Mouse (Mus musculus) embryonic facial prominence, embryonic 10.5 days (tissue): ENCODE data around the gene Ifi213. TPM values are rescaled to one million over a fixed set of nuclear protein-coding genes. Genes with fewer than 3 reads are reported as not detected.
"Not testable (repeated sequence)": the region's sequence is repeated elsewhere in the genome, so short reads cannot be mapped to it uniquely, and the experiment has no call there.

Experiments
- DNase-seq: peaks from one replicate; pipeline ENCODE4 v3.0.0-alpha.2; 2017; ENCODE audit warnings: low spot score
- H3K27ac ChIP-seq: fragments of 300-500 bp; sonication (generic); replicated peaks from 2 replicates; pipeline ENCODE4 v1.5.1; 2016; ENCODE audit warnings: mild to moderate bottlenecking
- H3K27me3 ChIP-seq: fragments of 300-500 bp; sonication (generic); replicated peaks from 2 replicates; pipeline ENCODE4 v1.6.1; 2016; ENCODE audit warnings: low read depth, mild to moderate bottlenecking; ENCODE audit not compliant: poor library complexity, severe bottlenecking
- H3K36me3 ChIP-seq: fragments of 300-500 bp; sonication (generic); replicated peaks from 2 replicates; pipeline ENCODE4 v1.6.1; 2016; ENCODE audit warnings: mild to moderate bottlenecking, moderate library complexity
- H3K4me1 ChIP-seq: fragments of 300-500 bp; sonication (generic); 2 replicates; pipeline ENCODE4 v1.6.1; 2016
- H3K4me3 ChIP-seq: fragments of 300-500 bp; sonication (generic); 2 replicates; pipeline ENCODE4 v1.5.1; 2016; ENCODE audit warnings: mild to moderate bottlenecking, moderate library complexity
- H3K9me3 ChIP-seq: fragments of 300-500 bp; sonication (generic); 2 replicates; pipeline ENCODE4 v1.6.1; 2016; ENCODE audit warnings: mild to moderate bottlenecking
- WGBS: fragments of 180-500 bp; shearing (Covaris S2); methylation state at CpG from one replicate; pipeline ENCODE4 v1.1.7; 2016; 5-methylcytosine and 5-hydroxymethylcytosine counted together
- polyA plus RNA-seq: library from polyadenylated mRNA; unstranded; fragments of >200 nt; fragmentation: Nextera tagmentation; extraction: Ambion mirVana; gene quantifications from 2 replicates; pipeline ENCODE4 v1.2.1, GENCODE M21; 2016

Ifi213 gene
- polyA plus RNA-seq, result not detected in 2 replicates

GRCm38 (mm10) chr1:173598838-173599494, at the start of gene Ifi213:
Gene Ifi213, minus strand, starts transcription at chr1:173599274.
- not testable (repeated sequence) for H3K27ac ChIP-seq, H3K4me1 ChIP-seq, H3K36me3 ChIP-seq, H3K9me3 ChIP-seq, H3K4me3 ChIP-seq, DNase-seq, H3K27me3 ChIP-seq
- 78% methylated on average over 3 of the region's 3 CpGs for WGBS

- Histone ChIP-seq H3K9me3 (no peaks in the 10 kb centered on the region), H3K27ac (no peak overlapping the region), H3K4me1 (no peaks in the 10 kb centered on the region), H3K36me3 (no peaks in the 10 kb centered on the region), H3K4me3 (no peak overlapping the region), H3K27me3 (no peaks in the 10 kb centered on the region)
- DNase-seq, result no peak
- 84% methylated on average over 2 of the region's 2 CpGs for WGBS
Measured at GRCm38 (mm10) chr1:173645393-173645792, 46.3 kb upstream of the Ifi213 start.

- WGBS, result 89% methylated on average over 5 of the region's 5 CpGs
- no peak overlapping the region for H3K27ac ChIP-seq
- no peak for DNase-seq
- no peaks in the 10 kb centered on the region for H3K27me3 ChIP-seq
- H3K4me3 ChIP-seq, result no peak overlapping the region
- H3K36me3 ChIP-seq, result no peaks in the 10 kb centered on the region
- H3K9me3 ChIP-seq, result no peaks in the 10 kb centered on the region
- no peaks in the 10 kb centered on the region for H3K4me1 ChIP-seq
Measured at GRCm38 (mm10) chr1:173633969-173634645, 35.0 kb upstream of the Ifi213 start.

- not testable (repeated sequence) for H3K4me1 ChIP-seq, H3K9me3 ChIP-seq, DNase-seq, H3K4me3 ChIP-seq, H3K27ac ChIP-seq, H3K36me3 ChIP-seq, H3K27me3 ChIP-seq
- 80% methylated on average over 2 of the region's 2 CpGs for WGBS
Measured at GRCm38 (mm10) chr1:173630622-173631021, 31.5 kb upstream of the Ifi213 start, which contains the start of gene Ifi209. Gene Ifi209, plus strand, starts transcription at chr1:173630917.

- DNase-seq, result no peak
Measured at GRCm38 (mm10) chr1:173626686-173627085, 27.6 kb upstream of the Ifi213 start.

GRCm38 (mm10) chr1:173624052-173624451, 25.0 kb upstream of the Ifi213 start:
- no peak for DNase-seq
- WGBS, result 92% methylated on average over 2 of the region's 2 CpGs
- Histone ChIP-seq H3K4me1 (no peaks in the 10 kb centered on the region), H3K27ac (no peak overlapping the region), H3K36me3 (no peaks in the 10 kb centered on the region), H3K4me3 (no peak overlapping the region), H3K27me3 (no peaks in the 10 kb centered on the region), H3K9me3 (no peaks in the 10 kb centered on the region)

More at GRCm38 (mm10) chr1:173626686-173627085, 27.6 kb upstream of the Ifi213 start:
- Histone ChIP-seq H3K9me3 (no peaks in the 10 kb centered on the region), H3K4me3 (no peak overlapping the region), H3K27ac (no peak overlapping the region), H3K27me3 (no peaks in the 10 kb centered on the region), H3K36me3 (no peaks in the 10 kb centered on the region), H3K4me1 (no peaks in the 10 kb centered on the region)
- 78% methylated on average over 2 of the region's 2 CpGs for WGBS

- H3K9me3 ChIP-seq, H3K4me3 ChIP-seq, H3K36me3 ChIP-seq, H3K27ac ChIP-seq, DNase-seq, H3K4me1 ChIP-seq, H3K27me3 ChIP-seq: not testable (repeated sequence)
- WGBS, result 77% methylated on average over 2 of the region's 2 CpGs
Measured at GRCm38 (mm10) chr1:173622216-173622615, 23.1 kb upstream of the Ifi213 start.

GRCm38 (mm10) chr1:173610291-173610690, 11.2 kb upstream of the Ifi213 start:
- DNase-seq, H3K4me3 ChIP-seq, H3K36me3 ChIP-seq, H3K9me3 ChIP-seq, H3K27ac ChIP-seq, H3K27me3 ChIP-seq, H3K4me1 ChIP-seq: not testable (repeated sequence)
- WGBS, result 82% methylated on average over 3 of the region's 3 CpGs

GRCm38 (mm10) chr1:173589698-173590097, 9.4 kb downstream of the Ifi213 start:
- not testable (repeated sequence) for H3K36me3 ChIP-seq, H3K27ac ChIP-seq, H3K4me1 ChIP-seq, H3K9me3 ChIP-seq, H3K4me3 ChIP-seq, DNase-seq, H3K27me3 ChIP-seq
- WGBS, result 84% methylated on average over 2 of the region's 2 CpGs

GRCm38 (mm10) chr1:173579921-173580585, 19.0 kb downstream of the Ifi213 start:
- no peak for DNase-seq
- Histone ChIP-seq H3K4me3 (no peak overlapping the region), H3K27me3 (no peaks in the 10 kb centered on the region), H3K9me3 (peaks cover 30% of the 10 kb centered on the region), H3K36me3 (no peaks in the 10 kb centered on the region), H3K27ac (no peak overlapping the region), H3K4me1 (no peaks in the 10 kb centered on the region)
- 92% methylated on average over 26 of the region's 26 CpGs for WGBS

- H3K4me3 ChIP-seq, result no peak overlapping the region
- WGBS, result 90% methylated on average over 9 of the region's 9 CpGs
- no peak for DNase-seq
Measured at GRCm38 (mm10) chr1:173579079-173579478, 20.0 kb downstream of the Ifi213 start.

GRCm38 (mm10) chr1:173550491-173551050, 48.5 kb downstream of the Ifi213 start:
- H3K27me3 ChIP-seq, H3K4me1 ChIP-seq, H3K36me3 ChIP-seq, H3K9me3 ChIP-seq, DNase-seq, H3K27ac ChIP-seq, H3K4me3 ChIP-seq: not testable (repeated sequence)
- WGBS, result 81% methylated on average over 5 of the region's 5 CpGs

More at GRCm38 (mm10) chr1:173579079-173579478, 20.0 kb downstream of the Ifi213 start:
- no peak overlapping the region for H3K27ac ChIP-seq
- H3K36me3 ChIP-seq, result no peaks in the 10 kb centered on the region
- no peaks in the 10 kb centered on the region for H3K4me1 ChIP-seq
- H3K27me3 ChIP-seq, result no peaks in the 10 kb centered on the region
- H3K9me3 ChIP-seq, result peaks cover 30% of the 10 kb centered on the region
